In genomic region chr14:54445476-54445875, GRCm38 (mm10) we compare ENCODE assay signal across 17 mouse cellular contexts. TPM values are rescaled to one million over a fixed set of nuclear protein-coding genes. Genes with fewer than 3 reads are reported as not detected.
DNase-seq lines count a peak whose midpoint lies in the region; ATAC-seq and TF ChIP-seq lines count a peak whose summit lies in the region.
"Had no signal": no experiment of that assay in that cellular context is flagged by ENCODE, and none has a peak within 500 bp of the region (broad histone marks: within the 10 kb centered on the region; RNA-seq: fewer than 3 reads in every experiment).

No protein-coding gene starts in this region.

- intact Hi-C loops in heart, adult 2 months (cut with DNase I): loop anchor here (10.0 kb wide), 1 partner anchor 381 kb away; no protein-coding TSS in a partner anchor
- intact Hi-C loops in heart, postnatal 10 days (cut with DNase I): no loop called here

- no peaks in the 10 kb centered on the region for H3K27me3 ChIP-seq in heart, embryonic 13.5 days (replicated peaks)
- no peaks in the 10 kb centered on the region for H3K27me3 ChIP-seq in heart, adult 2 months (ENCODE audit: control insufficient read depth, insufficient read depth, low read length)
- no peaks in the 10 kb centered on the region for H3K27me3 ChIP-seq in stomach, embryonic 16.5 days (ENCODE audit: control insufficient read depth, insufficient read depth, low read length)
- H3K27me3 ChIP-seq: embryonic facial prominence, embryonic 15.5 days had no signal

- no peak for TF ChIP-seq EP300 in heart, adult 2 months (IDR thresholded peaks at IDR 0.05; ENCODE audit: insufficient read depth, low read depth, low read length)

- WGBS in heart, embryonic 13.5 days: 22% methylated on average over 3 of the region's 3 CpGs
- WGBS in heart, adult 2 months: 25% methylated on average over 3 of the region's 3 CpGs
- 53% methylated on average over 3 of the region's 3 CpGs for WGBS in stomach, embryonic 16.5 days

- no peaks in the 10 kb centered on the region for H3K79me2 ChIP-seq in heart, adult 2 months (replicated peaks; ENCODE audit: control insufficient read depth, insufficient read depth, low read length)

- peak overlapping the region; percentile 58 for H3K27ac ChIP-seq in heart, embryonic 13.5 days (replicated peaks)
- no peak overlapping the region for H3K27ac ChIP-seq in heart, adult 2 months
- H3K27ac ChIP-seq in stomach, embryonic 16.5 days (ENCODE audit: low read length): peak overlapping the region; percentile 35; the same call in 1 of the 2 replicates
- H3K27ac ChIP-seq: hindbrain, embryonic 10.5 days; midbrain, embryonic 12.5 days had no signal

- no peak overlapping the region for H3K4me3 ChIP-seq in heart, embryonic 13.5 days
- H3K4me3 ChIP-seq in heart, adult 2 months: no peak overlapping the region
- H3K4me3 ChIP-seq in stomach, embryonic 16.5 days (replicated peaks; ENCODE audit: low read length): no peak overlapping the region
- H3K4me3 ChIP-seq: embryonic facial prominence, embryonic 15.5 days; hindbrain, embryonic 10.5 days; midbrain, embryonic 12.5 days had no signal

- H3K4me1 ChIP-seq in heart, embryonic 13.5 days: peaks cover 38% of the 10 kb centered on the region
- H3K4me1 ChIP-seq in heart, adult 2 months (ENCODE audit: control insufficient read depth, insufficient read depth, low read length): peaks cover 3% of the 10 kb centered on the region; the same call in 1 of the 2 replicates
- peaks cover 16% of the 10 kb centered on the region for H3K4me1 ChIP-seq in stomach, embryonic 16.5 days (ENCODE audit: control insufficient read depth, insufficient read depth, low read length)
- H3K4me1 ChIP-seq: midbrain, embryonic 12.5 days had no signal

- TF ChIP-seq CTCF in heart, adult 2 months (IDR thresholded peaks at IDR 0.05): no peak

- H3K4me2 ChIP-seq in heart, embryonic 13.5 days: no peak overlapping the region
- no peak overlapping the region for H3K4me2 ChIP-seq in stomach, embryonic 16.5 days (ENCODE audit: low read depth, low read length)
- H3K4me2 ChIP-seq: embryonic facial prominence, embryonic 15.5 days; lung, embryonic 14.5 days; midbrain, embryonic 12.5 days had no signal

- no peak for DNase-seq in heart, adult 2 months
- peak; percentile 34 for DNase-seq in right cerebral cortex, postnatal 4 days
- no peak for DNase-seq in right cerebral cortex, adult 2 months (ENCODE audit: low spot score in 2 of 2)
- DNase-seq in heart, postnatal 10 days: peak; percentile 79 to 81
- no peak for DNase-seq in kidney, postnatal 25 days
- no peak for DNase-seq in spleen, adult 12 weeks (ENCODE audit: low spot score)
- DNase-seq: adrenal gland, postnatal 10 days; cerebellum, postnatal 36 days; kidney, postnatal 36 days; lung, embryonic 14.5 days had no signal

- H3K9me3 ChIP-seq in heart, embryonic 13.5 days: no peaks in the 10 kb centered on the region
- H3K9me3 ChIP-seq in stomach, embryonic 16.5 days (replicated peaks; ENCODE audit: control insufficient read depth, low read length): no peaks in the 10 kb centered on the region
- H3K9me3 ChIP-seq: embryonic facial prominence, embryonic 15.5 days; hindbrain, embryonic 10.5 days; midbrain, embryonic 12.5 days had no signal

- TF ChIP-seq POLR2A in heart, adult 2 months (IDR thresholded peaks at IDR 0.05; ENCODE audit: insufficient read depth, low read depth, low read length): no peak

- no peak for ATAC-seq in heart, embryonic 13.5 days (ENCODE audit: extremely low read depth, insufficient number of reproducible peaks, low FRiP score, low TSS enrichment)
- ATAC-seq in stomach, embryonic 16.5 days (ENCODE audit: insufficient read depth, low FRiP score): no peak
- ATAC-seq: forebrain, embryonic 16.5 days; intestine, postnatal 0 days had no signal

- H3K36me3 ChIP-seq in heart, embryonic 13.5 days: peaks cover 13% of the 10 kb centered on the region
- no peaks in the 10 kb centered on the region for H3K36me3 ChIP-seq in heart, adult 2 months (ENCODE audit: control insufficient read depth, insufficient read depth, low read length)
- H3K36me3 ChIP-seq in stomach, embryonic 16.5 days (ENCODE audit: control insufficient read depth, insufficient read depth, low read length): 0 out of 2 replicates have a peak, but pooled peaks cover under 1% of the 10 kb centered on the region

- H3K9ac ChIP-seq in heart, embryonic 13.5 days: peak overlapping the region; percentile 40; the same call in 1 of the 2 replicates
- no peak overlapping the region for H3K9ac ChIP-seq in heart, adult 2 months (ENCODE audit: low read depth, low read length)
- no peak overlapping the region for H3K9ac ChIP-seq in stomach, embryonic 16.5 days (ENCODE audit: low read length)
- H3K9ac ChIP-seq: embryonic facial prominence, embryonic 15.5 days; lung, embryonic 14.5 days; midbrain, embryonic 12.5 days had no signal

RNA-seq across cellular contexts. Expression of gene Mmp14, which starts 14.1 kb away (rescaled TPM):
- 97.4 and 98.7 TPM in 2 replicates for polyA plus RNA-seq in heart, embryonic 13.5 days (2015; fragmentation: Nextera tagmentation; extraction: Ambion mirVana)
- total RNA-seq in heart, adult 2 months (2021): 10 to 100 TPM; 11.2 to 16.5 TPM
- 23.5 and 26.5 TPM in 2 replicates for polyA plus RNA-seq in heart, adult 2 months (2012; rRNA removed)
- 100 to 1,000 TPM; 106 to 116 TPM for total RNA-seq in heart, postnatal 10 days (2021)
- polyA plus RNA-seq in stomach, embryonic 16.5 days (2015; fragmentation: Nextera tagmentation; extraction: Ambion mirVana): 120 and 126 TPM in 2 replicates

RNA-seq across cellular contexts. Expression of gene Lrp10, which starts 18.5 kb away (rescaled TPM):
- polyA plus RNA-seq in heart, embryonic 13.5 days (2015; fragmentation: Nextera tagmentation; extraction: Ambion mirVana): 42.1 and 42.2 TPM in 2 replicates
- total RNA-seq in heart, adult 2 months (2021): 10 to 100 TPM; 47.6 to 60.6 TPM
- 61.3 and 72.4 TPM in 2 replicates for polyA plus RNA-seq in heart, adult 2 months (2012; rRNA removed)
- 10 to 100 TPM; 87.9 to 91.3 TPM for total RNA-seq in heart, postnatal 10 days (2021)
- 39.6 and 40.3 TPM in 2 replicates for polyA plus RNA-seq in stomach, embryonic 16.5 days (2015; fragmentation: Nextera tagmentation; extraction: Ambion mirVana)

RNA-seq across cellular contexts. Expression of gene Mrpl52, which starts 18.8 kb away (rescaled TPM):
- polyA plus RNA-seq in heart, embryonic 13.5 days (2015; fragmentation: Nextera tagmentation; extraction: Ambion mirVana): 226 and 256 TPM in 2 replicates
- total RNA-seq in heart, adult 2 months (2021): 100 to 1,000 TPM; 115 to 129 TPM
- 76.7 and 168 TPM in 2 replicates for polyA plus RNA-seq in heart, adult 2 months (2012; rRNA removed)
- 100 to 1,000 TPM; 143 to 155 TPM for total RNA-seq in heart, postnatal 10 days (2021)
- 206 and 264 TPM in 2 replicates for polyA plus RNA-seq in stomach, embryonic 16.5 days (2015; fragmentation: Nextera tagmentation; extraction: Ambion mirVana)

RNA-seq across cellular contexts. Expression of gene Slc7a7, which starts 27.9 kb away (rescaled TPM):
- 9.6 and 10.8 TPM in 2 replicates for polyA plus RNA-seq in heart, embryonic 13.5 days (2015; fragmentation: Nextera tagmentation; extraction: Ambion mirVana)
- 1 to 10 TPM; 4.6 to 5.1 TPM for total RNA-seq in heart, adult 2 months (2021)
- polyA plus RNA-seq in heart, adult 2 months (2012; rRNA removed): 22.0 and 27.0 TPM in 2 replicates
- total RNA-seq in heart, postnatal 10 days (2021): 1 to 10 TPM; 6.6 to 8.1 TPM
- polyA plus RNA-seq in stomach, embryonic 16.5 days (2015; fragmentation: Nextera tagmentation; extraction: Ambion mirVana): 19.0 and 23.0 TPM in 2 replicates

RNA-seq across cellular contexts. Expression of gene Rem2, which starts 30.4 kb away (rescaled TPM):
- 1.6 and 2.0 TPM in 2 replicates for polyA plus RNA-seq in heart, embryonic 13.5 days (2015; fragmentation: Nextera tagmentation; extraction: Ambion mirVana)
- not detected for total RNA-seq in heart, adult 2 months (2021)
- polyA plus RNA-seq in heart, adult 2 months (2012; rRNA removed): not detected in 2 replicates
- not detected for total RNA-seq in heart, postnatal 10 days (2021)
- 1.5 TPM in 2 replicates for polyA plus RNA-seq in stomach, embryonic 16.5 days (2015; fragmentation: Nextera tagmentation; extraction: Ambion mirVana)

Comparison
In these comparisons a context has a peak if more than half of its experiments do, and no peak if none do; other contexts are left out.
1. DNase-seq: peak in right cerebral cortex, postnatal 4 days (single experiment) and heart, postnatal 10 days (2 of 2); none in heart, adult 2 months (0 of 2), right cerebral cortex, adult 2 months (0 of 2), kidney, postnatal 25 days (0 of 2) and spleen, adult 12 weeks (single experiment).